Mouse (Mus musculus) ES-Bruce4 (cell line): Measurements from ENCODE around the gene Fam167b. TPM values are rescaled to one million over a fixed set of nuclear protein-coding genes. Genes with fewer than 3 reads are reported as not detected.

Experiments used
- H3K27ac ChIP-seq: 2 replicates; pipeline ENCODE4 v1.5.1; 2012; ENCODE audit warnings: low read length, inconsistent platforms; ENCODE audit not compliant: insufficient read depth
- H3K27me3 ChIP-seq: 2 replicates; pipeline ENCODE4 v1.6.1; 2012; ENCODE audit warnings: mild to moderate bottlenecking, low read length, inconsistent platforms; ENCODE audit not compliant: control insufficient read depth, poor library complexity, insufficient read depth, severe bottlenecking
- H3K36me3 ChIP-seq: 2 replicates; pipeline ENCODE4 v1.6.1; 2012; ENCODE audit warnings: inconsistent platforms, mild to moderate bottlenecking, low read length, moderate library complexity; ENCODE audit not compliant: control insufficient read depth, poor library complexity, insufficient read depth, severe bottlenecking
- H3K4me1 ChIP-seq: one replicate; pipeline ENCODE4 v1.8.1; 2011; ENCODE audit warnings: low read length; ENCODE audit not compliant: control insufficient read depth, insufficient read depth
- H3K4me3 ChIP-seq: 2 replicates; pipeline ENCODE4 v1.5.1; 2011; ENCODE audit warnings: low read depth, mild to moderate bottlenecking, low read length
- H3K9ac ChIP-seq: 2 replicates; pipeline ENCODE4 v1.6.1; 2012; ENCODE audit warnings: low read depth, mild to moderate bottlenecking, inconsistent platforms; ENCODE audit not compliant: poor library complexity, severe bottlenecking
- H3K9me3 ChIP-seq: replicated peaks from 2 replicates; pipeline ENCODE4 v1.6.1; 2012; ENCODE audit warnings: mild to moderate bottlenecking, low read length, inconsistent platforms; ENCODE audit not compliant: control insufficient read depth, poor library complexity, insufficient read depth, severe bottlenecking
- CTCF ChIP-seq: IDR thresholded peaks from one replicate; pipeline ENCODE4 v1.8.1; 2011; ENCODE audit warnings: low read depth, low read length
- EP300 ChIP-seq: IDR thresholded peaks from 2 replicates; pipeline ENCODE4 v1.6.1; 2011; ENCODE audit warnings: low read depth, low read length; ENCODE audit not compliant: insufficient read depth
- POLR2A ChIP-seq: IDR thresholded peaks from one replicate; pipeline ENCODE4 v1.8.1; 2011; ENCODE audit warnings: low read length; ENCODE audit not compliant: insufficient read depth
- polyA plus RNA-seq: library from polyadenylated mRNA; stranded (reverse); fragments of >200 nt; gene quantifications from 2 replicates; pipeline ENCODE4 v1.2.4, GENCODE M21; 2011; ENCODE audit warnings: low read depth; ENCODE audit not compliant: missing spikeins, insufficient read depth, insufficient read length

The Fam167b gene
- polyA plus RNA-seq, 1 experiment: not detected

- no peak for TF ChIP-seq CTCF
- TF ChIP-seq POLR2A: no peak
- no peak for TF ChIP-seq EP300
- no peak overlapping the region for H3K27ac ChIP-seq
- peaks cover 2% of the 10 kb centered on the region for H3K4me1 ChIP-seq
- H3K36me3 ChIP-seq: no peaks in the 10 kb centered on the region
- H3K4me3 ChIP-seq: peak overlapping the region; percentile 85
- H3K27me3 ChIP-seq: no peaks in the 10 kb centered on the region
- H3K9me3 ChIP-seq: no peaks in the 10 kb centered on the region
- peak overlapping the region; percentile 76 for H3K9ac ChIP-seq
Measured at GRCm38 (mm10) chr4:129618031-129618430, 39.7 kb upstream of the Fam167b start.

DNA sequence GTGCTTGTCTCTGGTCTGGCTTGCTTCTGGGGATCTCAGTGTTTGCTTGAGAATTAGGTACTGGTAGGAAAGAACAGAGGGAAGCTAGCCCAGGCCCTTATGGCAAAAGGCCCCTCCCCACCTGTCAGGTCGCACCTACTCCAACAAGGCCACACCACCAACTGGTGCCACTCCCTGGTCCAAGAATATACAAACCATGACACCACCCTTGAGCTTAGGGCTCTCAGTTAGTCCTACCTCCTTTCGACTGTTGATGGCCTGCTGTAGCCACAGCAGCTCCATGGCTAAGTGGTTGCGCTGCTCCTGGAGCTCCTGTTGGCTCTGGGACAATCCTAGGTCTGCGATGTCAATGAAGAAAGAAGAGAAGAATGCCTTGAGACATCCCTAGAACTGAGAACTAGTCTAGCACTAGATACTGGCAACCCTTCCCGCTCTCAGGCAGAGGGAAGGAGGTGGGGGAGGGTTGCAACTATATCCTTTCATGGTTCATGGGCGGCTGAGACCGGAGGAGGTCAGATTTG is 38.8 kb upstream of the Fam167b start:
- H3K27ac ChIP-seq: no peak overlapping the region
- no peaks in the 10 kb centered on the region for H3K9me3 ChIP-seq
- no peak overlapping the region for H3K9ac ChIP-seq
- no peaks in the 10 kb centered on the region for H3K4me1 ChIP-seq
- no peak overlapping the region for H3K4me3 ChIP-seq
- H3K27me3 ChIP-seq: no peaks in the 10 kb centered on the region
- no peaks in the 10 kb centered on the region for H3K36me3 ChIP-seq
- TF ChIP-seq EP300 (no peak), POLR2A (no peak)

GRCm38 (mm10) chr4:129616631-129617030 is 38.3 kb upstream of the Fam167b start:
- no peaks in the 10 kb centered on the region for H3K36me3 ChIP-seq

GRCm38 (mm10) chr4:129615801-129616290 is 37.5 kb upstream of the Fam167b start:
- H3K9ac ChIP-seq: no peak overlapping the region
- TF ChIP-seq CTCF: no peak
- no peak for TF ChIP-seq EP300
- no peak for TF ChIP-seq POLR2A

More at GRCm38 (mm10) chr4:129616631-129617030, 38.3 kb upstream of the Fam167b start:
- Histone ChIP-seq H3K4me3 (no peak overlapping the region), H3K27ac (no peak overlapping the region), H3K27me3 (no peaks in the 10 kb centered on the region), H3K9ac (no peak overlapping the region), H3K4me1 (no peaks in the 10 kb centered on the region), H3K9me3 (no peaks in the 10 kb centered on the region)
- TF ChIP-seq POLR2A: no peak
- TF ChIP-seq CTCF: no peak
- no peak for TF ChIP-seq EP300

DNA sequence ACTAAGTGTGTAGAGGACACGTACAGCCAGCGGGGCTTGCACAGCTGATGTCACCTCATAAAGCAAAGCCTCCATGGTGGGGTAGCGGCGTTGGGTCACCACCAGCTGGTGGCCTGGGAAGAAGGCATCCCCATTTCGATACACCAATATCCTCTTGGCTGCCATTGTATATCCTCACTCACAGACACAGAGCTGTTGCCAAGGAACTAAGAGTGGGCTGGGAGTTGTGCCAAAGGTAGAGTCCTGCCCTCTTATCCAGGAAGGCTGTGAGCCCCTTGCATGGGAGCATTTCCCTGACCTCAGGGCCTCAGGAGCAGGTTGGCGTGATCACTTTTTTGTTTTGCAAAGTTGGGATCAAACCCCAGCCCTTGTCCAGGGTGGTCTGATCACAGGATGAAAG is 35.7 kb upstream of the Fam167b start, which contains the start of gene Dcdc2b:
TSS of gene Dcdc2b (minus strand) at position 165 of the 400 bp plus-strand sequence.
- Histone ChIP-seq H3K9ac (no peak within 1 kb of the TSS), H3K4me3 (no peak within 1 kb of the TSS), H3K9me3 (no peaks in the 10 kb centered on the region), H3K27ac (no peak within 1 kb of the TSS), H3K27me3 (no peaks in the 10 kb centered on the region), H3K4me1 (peaks cover 8% of the 10 kb centered on the region), H3K36me3 (no peaks in the 10 kb centered on the region)
- TF ChIP-seq CTCF: no peak
- no peak for TF ChIP-seq EP300
- no peak for TF ChIP-seq POLR2A

More at GRCm38 (mm10) chr4:129615801-129616290, 37.5 kb upstream of the Fam167b start:
- Histone ChIP-seq H3K27me3 (no peaks in the 10 kb centered on the region), H3K9me3 (no peaks in the 10 kb centered on the region), H3K4me1 (no peaks in the 10 kb centered on the region), H3K36me3 (no peaks in the 10 kb centered on the region), H3K27ac (no peak overlapping the region), H3K4me3 (no peak overlapping the region)

- Histone ChIP-seq H3K27me3 (no peaks in the 10 kb centered on the region), H3K36me3 (peaks cover 9% of the 10 kb centered on the region; the same call in 1 of the 2 replicates), H3K9me3 (no peaks in the 10 kb centered on the region), H3K27ac (no peak overlapping the region), H3K4me1 (peaks cover 9% of the 10 kb centered on the region), H3K9ac (no peak overlapping the region), H3K4me3 (no peak overlapping the region)
- no peak for TF ChIP-seq CTCF
- TF ChIP-seq EP300: no peak
- TF ChIP-seq POLR2A: no peak
Measured at GRCm38 (mm10) chr4:129610472-129610871, 32.1 kb upstream of the Fam167b start.
